Mouse (Mus musculus) myocyte (in vitro differentiated cells): Measurements from ENCODE around the gene Dhx35. TPM values are rescaled to one million over a fixed set of nuclear protein-coding genes. Genes with fewer than 3 reads are reported as not detected.

Source experiments
- H3K27me3 ChIP-seq: one replicate; pipeline ENCODE4 v1.6.1; 2011; ENCODE audit not compliant: control insufficient read depth, insufficient read depth, insufficient read length
- H3K36me3 ChIP-seq: one replicate; pipeline ENCODE4 v1.6.1; 2011; ENCODE audit not compliant: control insufficient read depth, insufficient read depth
- H3K4me2 ChIP-seq: one replicate; pipeline ENCODE4 v1.6.1; 2011; ENCODE audit warnings: low read depth, control low read depth
- H3K4me3 ChIP-seq: one replicate; pipeline ENCODE4 v1.5.1; 2011; ENCODE audit warnings: mild to moderate bottlenecking, control low read depth, moderate library complexity
- H3K79me2 ChIP-seq: one replicate; pipeline ENCODE4 v1.6.1; 2011; ENCODE audit not compliant: control insufficient read depth, insufficient read depth
- H3ac ChIP-seq: one replicate; pipeline ENCODE4 v1.6.1; 2011; ENCODE audit not compliant: control insufficient read depth, insufficient read length
- CEBPB ChIP-seq: IDR thresholded peaks from 2 replicates; pipeline ENCODE4 v1.6.1; 2011; ENCODE audit warnings: mild to moderate bottlenecking, moderate library complexity; ENCODE audit not compliant: poor library complexity, insufficient read depth, severe bottlenecking
- E2F4 ChIP-seq: IDR thresholded peaks from one replicate; pipeline ENCODE4 v1.6.1; 2011; ENCODE audit warnings: mild to moderate bottlenecking, control low read depth, moderate library complexity; ENCODE audit not compliant: insufficient read depth
- MAX ChIP-seq: IDR thresholded peaks from one replicate; pipeline ENCODE4 v1.6.1; 2011; ENCODE audit warnings: low read depth, mild to moderate bottlenecking, control low read depth
- MYOD1 ChIP-seq, 3 experiments: IDR thresholded peaks; one replicate each; pipeline ENCODE4 v1.6.1; 2011; ENCODE audit warnings: control low read depth in 2 of 3, low read depth in 2 of 3, mild to moderate bottlenecking in 2 of 3, moderate library complexity in 1 of 3; ENCODE audit not compliant: insufficient read length in 2 of 3, control insufficient read depth in 1 of 3
- MYOG ChIP-seq, 3 experiments: IDR thresholded peaks; one replicate each; pipeline ENCODE4 v1.6.1; 2011; ENCODE audit warnings: control low read depth in 2 of 3, low read depth in 2 of 3, mild to moderate bottlenecking in 2 of 3; ENCODE audit not compliant: insufficient read length in 2 of 3, control insufficient read depth in 1 of 3, insufficient read depth in 1 of 3
- POLR2A ChIP-seq: IDR thresholded peaks from one replicate; pipeline ENCODE4 v1.6.1; 2011; ENCODE audit warnings: low read depth, mild to moderate bottlenecking, control low read depth, moderate library complexity; ENCODE audit not compliant: insufficient read length
- POLR2AphosphoS2 ChIP-seq: IDR thresholded peaks from one replicate; pipeline ENCODE4 v1.6.1; 2011; ENCODE audit warnings: low read depth, control low read depth; ENCODE audit not compliant: insufficient read length
- REST ChIP-seq: IDR thresholded peaks from one replicate; pipeline ENCODE4 v1.6.1; 2011; ENCODE audit warnings: mild to moderate bottlenecking, control low read depth, moderate library complexity; ENCODE audit not compliant: insufficient read depth, insufficient read length
- SRF ChIP-seq: IDR thresholded peaks from one replicate; pipeline ENCODE4 v1.6.1; 2011; ENCODE audit warnings: low read depth; ENCODE audit not compliant: control insufficient read depth, insufficient read length
- TCF12 ChIP-seq: IDR thresholded peaks from one replicate; pipeline ENCODE4 v1.6.1; 2011; ENCODE audit warnings: mild to moderate bottlenecking, control low read depth; ENCODE audit not compliant: poor library complexity, insufficient read depth, severe bottlenecking
- TCF3 ChIP-seq: IDR thresholded peaks from one replicate; pipeline ENCODE4 v1.6.1; 2011; ENCODE audit warnings: low read depth, control low read depth; ENCODE audit not compliant: insufficient read length
- USF1 ChIP-seq: IDR thresholded peaks from one replicate; pipeline ENCODE4 v1.6.1; 2011; ENCODE audit warnings: low read depth, mild to moderate bottlenecking, control low read depth, moderate library complexity
- polyA plus RNA-seq: library from polyadenylated mRNA; unstranded; fragments of >200 nt; fragmentation: generic; extraction: Trizol; gene quantifications from one replicate; pipeline ENCODE4 v1.2.1, GENCODE M21; 2012; ENCODE audit warnings: missing spikeins

Dhx35 gene
- polyA plus RNA-seq, 1 experiment: 10.4 TPM

DNA sequence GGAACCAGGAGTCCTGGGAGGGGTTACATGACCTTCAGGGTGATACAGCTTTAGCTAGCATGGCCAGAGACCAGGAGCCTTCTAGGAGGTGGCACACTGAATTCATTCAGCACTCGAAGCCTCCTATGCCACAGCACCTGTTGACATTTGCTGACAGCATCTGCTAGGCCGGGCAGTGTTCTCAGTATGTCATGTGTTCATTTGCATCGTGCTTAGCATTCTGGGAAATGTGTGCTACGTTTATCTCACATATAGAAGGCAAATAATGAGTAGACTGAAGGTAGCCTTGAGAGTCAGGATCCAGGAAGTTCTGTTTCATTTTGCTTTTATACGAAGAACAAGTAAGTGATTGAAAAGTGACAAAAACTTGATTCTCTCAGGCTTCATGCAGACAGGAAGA is 50.4 kb downstream of the Dhx35 start:
- Histone ChIP-seq H3K36me3 (peaks cover 3% of the 10 kb centered on the region), H3K27me3 (no peaks in the 10 kb centered on the region), H3ac (no peak overlapping the region), H3K4me2 (no peak overlapping the region), H3K79me2 (no peaks in the 10 kb centered on the region), H3K4me3 (no peak overlapping the region)
- TF ChIP-seq TCF12 (no peak), MYOD1 (IDR thresholded peaks at IDR 0.05; ENCODE audit: control insufficient read depth in 1 of 3, insufficient read length in 2 of 3, low read depth in 2 of 3) (no peak), SRF (no peak), POLR2AphosphoS2 (no peak), POLR2A (no peak), MAX (no peak), E2F4 (no peak), MYOG (IDR thresholded peaks at IDR 0.05; ENCODE audit: control insufficient read depth in 1 of 3, insufficient read depth in 1 of 3, insufficient read length in 2 of 3, low read depth in 2 of 3) (no peak), REST (no peak), TCF3 (no peak), USF1 (no peak), CEBPB (no peak)

DNA sequence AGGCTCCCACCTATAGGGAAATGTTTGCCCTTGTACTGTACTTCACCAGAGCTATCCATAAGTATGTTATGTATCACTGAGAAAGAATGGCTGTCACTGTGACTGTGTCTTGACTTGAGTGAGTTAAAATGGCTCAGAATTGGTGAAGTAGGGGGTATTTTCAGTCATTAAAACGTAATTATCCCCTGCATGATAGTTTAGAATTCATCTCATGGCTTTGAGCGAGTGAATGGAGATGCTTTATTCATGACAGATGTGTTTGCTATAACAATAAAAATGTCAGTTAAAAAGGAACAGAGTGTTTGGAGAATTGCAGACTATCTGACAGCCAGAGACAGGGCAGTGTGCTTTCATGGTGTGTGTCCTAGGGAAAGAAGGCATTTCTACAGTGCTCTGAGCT is 51.6 kb downstream of the Dhx35 start:
- Histone ChIP-seq H3K4me2 (no peak overlapping the region), H3K27me3 (no peaks in the 10 kb centered on the region), H3K4me3 (no peak overlapping the region), H3ac (no peak overlapping the region), H3K36me3 (peaks cover 3% of the 10 kb centered on the region), H3K79me2 (no peaks in the 10 kb centered on the region)
- TF ChIP-seq POLR2A (no peak), USF1 (no peak), REST (no peak), SRF (no peak), CEBPB (no peak), E2F4 (no peak), TCF3 (no peak), MYOG (IDR thresholded peaks at IDR 0.05; ENCODE audit: control insufficient read depth in 1 of 3, insufficient read depth in 1 of 3, insufficient read length in 2 of 3, low read depth in 2 of 3) (no peak), TCF12 (no peak), MAX (no peak), MYOD1 (IDR thresholded peaks at IDR 0.05; ENCODE audit: control insufficient read depth in 1 of 3, insufficient read length in 2 of 3, low read depth in 2 of 3) (no peak), POLR2AphosphoS2 (no peak)

DNA sequence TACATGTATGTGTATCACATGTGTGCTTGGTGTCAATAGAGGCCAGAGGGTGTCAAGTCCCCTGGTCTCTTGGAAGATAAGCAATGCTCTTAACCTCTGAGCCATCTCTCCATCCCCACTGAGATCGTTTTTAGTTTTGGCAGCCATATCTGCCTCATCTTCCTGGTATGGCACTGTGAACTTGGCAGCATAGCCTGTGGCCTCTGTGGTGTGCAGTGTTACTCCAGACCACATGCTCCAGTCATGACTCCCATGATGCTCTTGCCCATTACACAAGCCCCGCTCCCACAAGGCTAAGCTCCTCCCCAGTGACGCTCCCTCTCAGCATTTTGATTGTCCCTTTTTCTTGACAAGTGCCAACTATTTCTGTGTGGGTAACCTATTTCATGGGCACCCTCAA is 53.4 kb downstream of the Dhx35 start:
- no peak for TF ChIP-seq USF1
- TF ChIP-seq REST: no peak
- no peak for TF ChIP-seq MAX
- no peak for TF ChIP-seq E2F4
- no peak for TF ChIP-seq TCF3
- no peak for TF ChIP-seq MYOG (IDR thresholded peaks at IDR 0.05; ENCODE audit: control insufficient read depth in 1 of 3, insufficient read depth in 1 of 3, insufficient read length in 2 of 3, low read depth in 2 of 3)
- TF ChIP-seq POLR2A: no peak
- TF ChIP-seq POLR2AphosphoS2: no peak
- TF ChIP-seq MYOD1 (IDR thresholded peaks at IDR 0.05; ENCODE audit: control insufficient read depth in 1 of 3, insufficient read length in 2 of 3, low read depth in 2 of 3): no peak
- TF ChIP-seq CEBPB: no peak
- no peak for TF ChIP-seq SRF
- no peak for TF ChIP-seq TCF12
- H3K36me3 ChIP-seq: peaks cover 5% of the 10 kb centered on the region

DNA sequence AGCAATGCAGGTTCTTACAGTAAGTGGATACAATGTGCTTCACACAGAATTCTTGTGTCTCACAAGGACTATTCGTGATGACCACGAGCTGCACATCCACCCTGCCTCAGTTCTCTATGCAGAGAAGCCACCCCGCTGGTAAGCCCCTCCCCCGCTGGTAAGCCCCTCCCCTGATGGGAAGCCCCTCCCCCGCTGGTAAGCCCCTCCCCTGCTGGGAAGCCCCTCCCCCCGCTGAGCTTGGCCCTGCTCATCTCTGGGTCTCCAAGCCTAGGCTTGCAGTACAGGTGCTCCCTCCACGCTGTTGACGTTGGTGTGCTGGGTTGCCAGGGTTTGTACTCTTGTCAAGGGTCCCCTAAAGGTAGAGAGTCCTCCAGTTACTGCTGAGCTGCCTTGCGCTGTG is 54.8 kb downstream of the Dhx35 start:
- peaks cover 16% of the 10 kb centered on the region for H3K36me3 ChIP-seq
- H3ac ChIP-seq: no peak overlapping the region
- H3K4me2 ChIP-seq: no peak overlapping the region
- no peaks in the 10 kb centered on the region for H3K79me2 ChIP-seq
- no peaks in the 10 kb centered on the region for H3K27me3 ChIP-seq
- no peak overlapping the region for H3K4me3 ChIP-seq
- TF ChIP-seq MYOG (IDR thresholded peaks at IDR 0.05; ENCODE audit: control insufficient read depth in 1 of 3, insufficient read depth in 1 of 3, insufficient read length in 2 of 3, low read depth in 2 of 3): no peak
- TF ChIP-seq CEBPB: no peak
- no peak for TF ChIP-seq POLR2AphosphoS2
- no peak for TF ChIP-seq E2F4
- TF ChIP-seq REST: no peak

More for the DNA sequence above, 53.4 kb downstream of the Dhx35 start:
- no peak overlapping the region for H3K4me2 ChIP-seq
- no peak overlapping the region for H3K4me3 ChIP-seq
- no peaks in the 10 kb centered on the region for H3K27me3 ChIP-seq
- H3K79me2 ChIP-seq: no peaks in the 10 kb centered on the region
- no peak overlapping the region for H3ac ChIP-seq

DNA sequence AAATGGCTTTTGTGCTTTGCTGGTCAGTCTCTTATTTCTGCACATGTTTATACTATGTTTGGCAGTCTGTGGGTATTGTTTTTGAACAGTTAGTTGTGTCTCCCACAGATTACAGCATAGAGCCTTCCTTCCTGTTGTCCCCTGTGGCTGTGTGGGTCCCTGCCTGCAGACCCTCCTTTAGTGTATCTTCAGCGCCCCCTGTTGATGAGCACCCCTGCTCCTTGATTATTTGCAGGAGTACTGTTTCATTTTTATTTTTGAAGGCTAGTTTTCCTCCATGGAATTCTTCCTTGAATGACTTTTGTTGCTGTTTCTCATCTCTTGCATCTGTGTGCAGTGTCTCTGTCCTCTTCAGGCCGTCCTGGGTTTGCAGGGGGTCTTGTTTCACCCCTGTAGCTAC is 58.0 kb downstream of the Dhx35 start:
- Histone ChIP-seq H3K4me3 (no peak overlapping the region), H3K27me3 (no peaks in the 10 kb centered on the region), H3K4me2 (no peak overlapping the region), H3ac (no peak overlapping the region), H3K36me3 (peaks cover 16% of the 10 kb centered on the region), H3K79me2 (no peaks in the 10 kb centered on the region)
- TF ChIP-seq POLR2A (no peak), POLR2AphosphoS2 (no peak), USF1 (no peak), TCF3 (no peak), REST (no peak), CEBPB (no peak), MYOG (IDR thresholded peaks at IDR 0.05; ENCODE audit: control insufficient read depth in 1 of 3, insufficient read depth in 1 of 3, insufficient read length in 2 of 3, low read depth in 2 of 3) (no peak)
